Mouse (Mus musculus) brain, adult 2 months (tissue): ENCODE results near the gene Oser1.

Source experiments
- DNase-seq: peaks from one replicate; pipeline ENCODE4 v3.0.0; 2011; ENCODE audit warnings: low read depth, low spot score

Oser1 gene

GRCm38 (mm10) chr2:163360858-163361623, 63.5 kb downstream of the Oser1 start:
- no peak for DNase-seq

- DNase-seq, result no peak
These were observed 65.2 kb downstream of the Oser1 start for GRCm38 (mm10) chr2:163359253-163359652.

DNA sequence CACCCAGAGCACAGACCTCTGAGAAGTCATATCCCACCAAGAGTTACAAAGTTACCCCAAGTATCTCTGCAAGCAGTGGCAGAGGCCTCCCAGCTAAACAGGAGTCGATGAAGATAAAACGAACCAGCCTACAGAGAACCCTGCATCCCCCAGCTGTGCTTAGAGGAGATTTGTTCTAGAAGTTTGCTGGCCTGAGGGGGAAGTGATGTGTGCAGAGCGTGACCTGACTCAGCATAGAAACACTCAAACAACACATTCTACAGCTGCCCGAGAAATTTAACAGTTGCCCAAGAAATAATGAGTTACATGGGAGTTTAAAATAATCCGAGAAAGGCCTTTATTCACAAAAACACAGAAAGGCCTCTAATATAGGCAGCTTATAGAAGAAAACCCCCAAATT, 65.8 kb downstream of the Oser1 start:
- DNase-seq, result no peak

DNA sequence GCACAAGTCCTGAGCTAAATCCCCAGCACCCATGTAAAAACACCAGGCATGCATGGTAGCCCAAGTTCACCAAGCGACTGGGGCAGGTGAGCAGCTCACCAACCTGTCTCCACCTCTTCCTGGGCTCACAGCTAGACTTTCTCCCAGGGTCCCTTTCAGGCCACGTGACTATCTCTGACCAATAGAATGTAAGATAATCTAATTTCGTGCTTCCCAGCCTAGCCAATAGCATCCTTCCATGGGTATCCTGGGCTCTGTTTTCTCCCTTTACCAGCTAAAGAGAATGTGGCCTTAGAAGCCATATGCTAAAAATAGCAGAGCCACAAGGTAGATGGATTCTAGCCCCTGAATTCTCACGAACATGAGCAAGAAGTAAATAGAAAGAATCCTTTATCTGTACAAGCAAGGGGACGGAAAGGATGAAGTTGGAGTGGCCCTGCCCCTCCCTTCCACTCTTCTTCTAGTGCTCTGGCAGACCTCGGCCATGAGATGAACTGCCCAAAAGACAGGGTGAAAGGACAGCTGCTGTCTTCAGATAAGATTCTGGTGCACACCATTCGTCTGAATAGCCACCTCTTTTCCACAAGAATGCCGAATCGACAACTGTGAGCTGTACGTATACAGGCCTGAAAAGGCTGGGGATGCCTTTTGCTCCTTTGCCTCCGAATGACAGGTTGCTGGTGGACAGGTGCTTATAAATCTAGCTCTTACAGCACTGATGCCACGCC, 68.2 kb downstream of the Oser1 start:
- no peak for DNase-seq
